Mouse (Mus musculus) spleen, adult 10 weeks (tissue): Measurements from ENCODE around the gene Vmn2r-ps130. TPM values are rescaled to one million over a fixed set of nuclear protein-coding genes. Genes with fewer than 3 reads are reported as not detected.

ENCODE experiments used
- polyA plus RNA-seq: library from polyadenylated mRNA; stranded (reverse); fragments of 350-450 nt; fragmentation: Illumina TruSeq; extraction: RNeasy Lipid Tissue Mini Kit (QIAGEN cat#74804); gene quantifications from one replicate; pipeline ENCODE4 v1.2.3, GENCODE M21; 2015; ENCODE audit warnings: low replicate concordance; ENCODE audit not compliant: insufficient read depth

Vmn2r-ps130 gene
- polyA plus RNA-seq, result not detected

DNA sequence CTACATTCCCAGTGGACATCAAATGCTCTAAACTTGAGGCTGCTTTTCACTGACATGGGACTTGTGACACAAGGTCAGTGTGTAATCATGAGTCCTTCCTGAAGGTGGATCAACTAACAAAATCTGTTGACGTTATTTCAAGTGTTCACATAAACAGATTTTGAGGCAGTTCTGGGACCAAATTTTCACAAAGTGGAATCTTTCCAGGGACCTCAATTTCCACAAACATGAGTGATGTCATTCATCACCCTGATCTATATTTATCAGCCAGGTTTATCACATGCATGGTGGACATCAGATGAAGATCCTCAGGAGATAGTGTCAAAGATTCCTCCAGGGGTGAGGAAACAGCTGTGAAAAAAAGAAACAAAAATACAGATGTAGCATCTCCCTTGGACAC lies at the start of gene Vmn2r-ps130:
Gene Vmn2r-ps130 (plus strand): TSS at position 301 of the 400 bp plus-strand sequence.

Other genes starting within 250 kb of the Vmn2r-ps130 start
- gene Zfp945, start 194.0 kb upstream of the Vmn2r-ps130 start, polyA plus RNA-seq, result 24.2 TPM
- not detected for gene Vmn2r113, start 118.2 kb upstream of the Vmn2r-ps130 start, polyA plus RNA-seq
- gene Zfp40, start 132.1 kb downstream of the Vmn2r-ps130 start, polyA plus RNA-seq, result 13.0 TPM